Mouse (Mus musculus): Measurements from ENCODE around the gene Dnaaf2. TPM values are rescaled to one million over a fixed set of nuclear protein-coding genes. Genes with fewer than 3 reads are reported as not detected.
"Not testable (repeated sequence)": the region's sequence is repeated elsewhere in the genome, so short reads cannot be mapped to it uniquely, and the experiment has no call there.

Dnaaf2 gene
- polyA plus RNA-seq, 1 experiment from 2014 or later: 7.8 TPM

DNA sequence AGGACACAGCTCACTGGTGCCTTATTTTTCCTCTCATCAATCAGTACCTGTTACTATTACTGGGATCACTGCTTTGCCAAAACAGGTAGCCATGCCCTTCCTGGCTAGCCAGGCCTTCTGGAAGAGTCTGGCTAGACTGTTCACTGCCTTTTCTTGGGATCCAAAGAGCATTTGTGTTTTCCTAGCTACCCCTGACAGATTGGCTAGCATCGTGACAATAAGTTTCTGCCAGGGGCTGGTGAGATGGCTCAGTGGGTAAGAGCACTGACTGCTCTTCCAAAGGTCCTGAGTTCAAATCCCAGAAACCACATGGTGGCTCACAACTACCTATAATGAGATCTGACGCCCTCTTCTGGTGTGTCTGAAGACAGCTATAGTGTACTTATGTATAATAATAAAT, 37.6 kb downstream of the Dnaaf2 start:
- H3K9ac ChIP-seq (ENCODE audit: low read length); H3K27ac ChIP-seq (ENCODE audit: low read length); H3K4me2 ChIP-seq (ENCODE audit: low read depth, low read length); H3K9me3 ChIP-seq (replicated peaks; ENCODE audit: control insufficient read depth, low read length); H3K4me1 ChIP-seq (ENCODE audit: control insufficient read depth, insufficient read depth, low read length); ATAC-seq (replicated peaks; ENCODE audit: extremely low read depth, insufficient read depth, low FRiP score); H3K4me3 ChIP-seq (ENCODE audit: low read length); H3K27me3 ChIP-seq (ENCODE audit: control insufficient read depth, insufficient read depth, low read length): not testable (repeated sequence)
- H3K36me3 ChIP-seq (ENCODE audit: control insufficient read depth, insufficient read depth): peaks cover 16% of the 10 kb centered on the region
- 90% methylated on average over 2 of the region's 2 CpGs for WGBS

DNA sequence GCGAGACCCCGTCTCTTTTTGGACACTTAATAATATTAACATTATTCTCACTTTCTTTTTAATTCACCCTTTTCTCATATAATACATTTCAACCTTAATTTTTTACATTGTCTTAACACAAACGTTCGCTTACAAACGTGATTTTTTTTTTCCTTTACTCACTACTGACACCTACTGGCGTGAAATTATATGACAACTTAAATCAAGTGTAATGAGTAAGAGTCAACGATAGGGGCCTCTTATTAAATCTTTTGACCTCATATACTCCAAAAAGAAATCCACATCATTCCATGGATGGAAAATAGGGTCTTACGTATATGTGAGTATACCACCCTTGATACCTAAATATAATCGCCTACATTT, 38.7 kb downstream of the Dnaaf2 start:
- no peak for ATAC-seq (replicated peaks; ENCODE audit: extremely low read depth, insufficient read depth, low FRiP score)
- H3K4me1 ChIP-seq (ENCODE audit: control insufficient read depth, insufficient read depth, low read length): peaks cover 7% of the 10 kb centered on the region
- no peaks in the 10 kb centered on the region for H3K9me3 ChIP-seq (replicated peaks; ENCODE audit: control insufficient read depth, low read length)
- no peak overlapping the region for H3K9ac ChIP-seq (ENCODE audit: low read length)
- H3K27ac ChIP-seq (ENCODE audit: low read length): peak overlapping the region; percentile 37; the same call in 1 of the 2 replicates
- H3K4me3 ChIP-seq (ENCODE audit: low read length): peak overlapping the region; percentile 35
- H3K27me3 ChIP-seq (ENCODE audit: control insufficient read depth, insufficient read depth, low read length): no peaks in the 10 kb centered on the region
- H3K4me2 ChIP-seq (ENCODE audit: low read depth, low read length): peak overlapping the region; percentile 39; the same call in 1 of the 2 replicates
- H3K36me3 ChIP-seq (ENCODE audit: control insufficient read depth, insufficient read depth): peaks cover 16% of the 10 kb centered on the region
- WGBS: 4% methylated on average over 9 of the region's 9 CpGs

- H3K4me1 ChIP-seq (ENCODE audit: control insufficient read depth, insufficient read depth, low read length); H3K9me3 ChIP-seq (replicated peaks; ENCODE audit: control insufficient read depth, low read length); H3K27me3 ChIP-seq (ENCODE audit: control insufficient read depth, insufficient read depth, low read length): not testable (repeated sequence)
- Histone ChIP-seq H3K9ac (ENCODE audit: low read length) (peak within 1 kb of the TSS; percentile 88), H3K27ac (ENCODE audit: low read length) (peak within 1 kb of the TSS; percentile 96), H3K36me3 (ENCODE audit: control insufficient read depth, insufficient read depth) (peaks cover 16% of the 10 kb centered on the region), H3K4me3 (ENCODE audit: low read length) (peak within 1 kb of the TSS; percentile 76), H3K4me2 (ENCODE audit: low read depth, low read length) (peak within 1 kb of the TSS; percentile 69)
- ATAC-seq (replicated peaks; ENCODE audit: extremely low read depth, insufficient read depth, low FRiP score): peak; percentile 98
- WGBS: under 1% methylated on average over 56 of the region's 68 CpGs
Measured at GRCm38 (mm10) chr12:69158765-69159577, 39.3 kb downstream of the Dnaaf2 start, which contains the start of gene Rps29. Rps29 (minus strand) TSS chr12:69159186.

- Histone ChIP-seq H3K9me3 (replicated peaks; ENCODE audit: control insufficient read depth, low read length) (no peaks in the 10 kb centered on the region), H3K4me2 (ENCODE audit: low read depth, low read length) (peak overlapping the region; percentile 69), H3K36me3 (ENCODE audit: control insufficient read depth, insufficient read depth) (peaks cover 16% of the 10 kb centered on the region), H3K4me3 (ENCODE audit: low read length) (peak overlapping the region; percentile 76), H3K4me1 (ENCODE audit: control insufficient read depth, insufficient read depth, low read length) (peaks cover 7% of the 10 kb centered on the region), H3K9ac (ENCODE audit: low read length) (peak overlapping the region; percentile 88), H3K27ac (ENCODE audit: low read length) (peak overlapping the region; percentile 96), H3K27me3 (ENCODE audit: control insufficient read depth, insufficient read depth, low read length) (no peaks in the 10 kb centered on the region)
- WGBS: under 1% methylated on average over 19 of the region's 19 CpGs
- ATAC-seq (replicated peaks; ENCODE audit: extremely low read depth, insufficient read depth, low FRiP score): no peak; the same call in 1 of the 2 replicates
Measured at GRCm38 (mm10) chr12:69158366-69158764, 39.9 kb downstream of the Dnaaf2 start.

- Histone ChIP-seq H3K4me3 (ENCODE audit: low read length) (no peak overlapping the region), H3K9ac (ENCODE audit: low read length) (no peak overlapping the region), H3K4me1 (ENCODE audit: control insufficient read depth, insufficient read depth, low read length) (peaks cover 7% of the 10 kb centered on the region), H3K27ac (ENCODE audit: low read length) (no peak overlapping the region), H3K9me3 (replicated peaks; ENCODE audit: control insufficient read depth, low read length) (no peaks in the 10 kb centered on the region), H3K4me2 (ENCODE audit: low read depth, low read length) (no peak overlapping the region), H3K27me3 (ENCODE audit: control insufficient read depth, insufficient read depth, low read length) (no peaks in the 10 kb centered on the region), H3K36me3 (ENCODE audit: control insufficient read depth, insufficient read depth) (peaks cover 16% of the 10 kb centered on the region)
- ATAC-seq (replicated peaks; ENCODE audit: extremely low read depth, insufficient read depth, low FRiP score): no peak
- 95% methylated on average over 2 of the region's 2 CpGs for WGBS
Measured at GRCm38 (mm10) chr12:69157107-69157506, 41.1 kb downstream of the Dnaaf2 start.

DNA sequence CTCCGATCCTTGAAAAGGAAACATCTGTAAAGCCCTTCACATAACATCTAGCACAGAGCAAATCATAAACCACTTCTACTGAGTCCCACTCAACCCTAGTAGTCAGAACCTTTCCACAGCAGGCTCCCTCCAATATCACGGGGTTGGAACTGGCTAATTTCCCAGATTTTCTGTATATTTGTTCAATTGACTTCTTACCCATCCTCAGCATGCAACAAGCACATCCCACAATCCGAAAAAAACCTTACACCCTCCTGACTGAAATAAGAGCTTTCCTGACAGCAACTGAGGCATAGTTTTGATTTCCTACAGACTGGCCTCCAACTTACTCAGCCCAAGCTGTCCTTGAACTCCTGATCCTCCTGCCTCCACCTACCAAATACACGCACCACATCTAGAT, 41.8 kb downstream of the Dnaaf2 start:
- ATAC-seq (replicated peaks; ENCODE audit: extremely low read depth, insufficient read depth, low FRiP score): no peak

GRCm38 (mm10) chr12:69155923-69156322, 42.3 kb downstream of the Dnaaf2 start:
- peaks cover 16% of the 10 kb centered on the region for H3K36me3 ChIP-seq (ENCODE audit: control insufficient read depth, insufficient read depth)
- H3K4me1 ChIP-seq (ENCODE audit: control insufficient read depth, insufficient read depth, low read length): peaks cover 7% of the 10 kb centered on the region
- H3K9me3 ChIP-seq (replicated peaks; ENCODE audit: control insufficient read depth, low read length): no peaks in the 10 kb centered on the region
- WGBS: 82% methylated on average over 2 of the region's 2 CpGs
- no peak overlapping the region for H3K4me3 ChIP-seq (ENCODE audit: low read length)
- no peak overlapping the region for H3K4me2 ChIP-seq (ENCODE audit: low read depth, low read length)
- H3K9ac ChIP-seq (ENCODE audit: low read length): no peak overlapping the region
- H3K27me3 ChIP-seq (ENCODE audit: control insufficient read depth, insufficient read depth, low read length): no peaks in the 10 kb centered on the region
- no peak overlapping the region for H3K27ac ChIP-seq (ENCODE audit: low read length)
- ATAC-seq (replicated peaks; ENCODE audit: extremely low read depth, insufficient read depth, low FRiP score): no peak

More for the DNA sequence above, 41.8 kb downstream of the Dnaaf2 start:
- peaks cover 16% of the 10 kb centered on the region for H3K36me3 ChIP-seq (ENCODE audit: control insufficient read depth, insufficient read depth)
- H3K27me3 ChIP-seq (ENCODE audit: control insufficient read depth, insufficient read depth, low read length): no peaks in the 10 kb centered on the region
- H3K4me3 ChIP-seq (ENCODE audit: low read length): no peak overlapping the region
- no peaks in the 10 kb centered on the region for H3K9me3 ChIP-seq (replicated peaks; ENCODE audit: control insufficient read depth, low read length)
- WGBS: 84% methylated on average over 4 of the region's 4 CpGs
- H3K27ac ChIP-seq (ENCODE audit: low read length): no peak overlapping the region
- H3K4me2 ChIP-seq (ENCODE audit: low read depth, low read length): no peak overlapping the region
- peaks cover 7% of the 10 kb centered on the region for H3K4me1 ChIP-seq (ENCODE audit: control insufficient read depth, insufficient read depth, low read length)
- no peak overlapping the region for H3K9ac ChIP-seq (ENCODE audit: low read length)

GRCm38 (mm10) chr12:69150049-69150448, 48.2 kb downstream of the Dnaaf2 start:
- 78% methylated on average over 13 of the region's 13 CpGs for WGBS

GRCm38 (mm10) chr12:69147166-69147735, 51.0 kb downstream of the Dnaaf2 start:
- no peak for ATAC-seq (replicated peaks; ENCODE audit: extremely low read depth, insufficient read depth, low FRiP score)
- Histone ChIP-seq H3K36me3 (ENCODE audit: control insufficient read depth, insufficient read depth) (no peaks in the 10 kb centered on the region), H3K4me1 (ENCODE audit: control insufficient read depth, insufficient read depth, low read length) (no peaks in the 10 kb centered on the region), H3K9me3 (replicated peaks; ENCODE audit: control insufficient read depth, low read length) (no peaks in the 10 kb centered on the region), H3K9ac (ENCODE audit: low read length) (no peak overlapping the region), H3K27me3 (ENCODE audit: control insufficient read depth, insufficient read depth, low read length) (no peaks in the 10 kb centered on the region), H3K4me2 (ENCODE audit: low read depth, low read length) (no peak overlapping the region), H3K4me3 (ENCODE audit: low read length) (no peak overlapping the region), H3K27ac (ENCODE audit: low read length) (no peak overlapping the region)
- 81% methylated on average over 5 of the region's 5 CpGs for WGBS

More at GRCm38 (mm10) chr12:69150049-69150448, 48.2 kb downstream of the Dnaaf2 start:
- no peak overlapping the region for H3K4me2 ChIP-seq (ENCODE audit: low read depth, low read length)
- H3K4me1 ChIP-seq (ENCODE audit: control insufficient read depth, insufficient read depth, low read length): no peaks in the 10 kb centered on the region
- no peaks in the 10 kb centered on the region for H3K9me3 ChIP-seq (replicated peaks; ENCODE audit: control insufficient read depth, low read length)
- H3K36me3 ChIP-seq (ENCODE audit: control insufficient read depth, insufficient read depth): no peaks in the 10 kb centered on the region
- no peak overlapping the region for H3K9ac ChIP-seq (ENCODE audit: low read length)
- ATAC-seq (replicated peaks; ENCODE audit: extremely low read depth, insufficient read depth, low FRiP score): no peak
- H3K4me3 ChIP-seq (ENCODE audit: low read length): no peak overlapping the region
- no peaks in the 10 kb centered on the region for H3K27me3 ChIP-seq (ENCODE audit: control insufficient read depth, insufficient read depth, low read length)
- H3K27ac ChIP-seq (ENCODE audit: low read length): no peak overlapping the region

Data from heart, embryonic 16.5 days (tissue).